Mouse (Mus musculus) cortical plate, adult 2 months (tissue): ENCODE data around the gene Wipi1.

ENCODE experiments used
- CTCF ChIP-seq: fragments of 200-500 bp; IDR thresholded peaks from 2 replicates; pipeline ENCODE4 v1.5.1; 2011; ENCODE audit warnings: mild to moderate bottlenecking, control low read depth, low read length; ENCODE audit not compliant: insufficient read depth; ENCODE audit errors: extremely low read depth
- POLR2A ChIP-seq: fragments of 200-500 bp; IDR thresholded peaks from 2 replicates; pipeline ENCODE4 v1.6.1; 2011; ENCODE audit warnings: mild to moderate bottlenecking, low read length, control low read depth; ENCODE audit not compliant: insufficient read depth; ENCODE audit errors: extremely low read depth

- TF ChIP-seq CTCF (no peak), POLR2A (no peak)
Measured at GRCm38 (mm10) chr11:109591511-109591910, 20.3 kb downstream of the Wipi1 start.
